In genomic region chr9:14075452-14075851, GRCm38 (mm10) we compare ENCODE assay signal across 9 mouse cellular contexts.
A peak's percentile ranks its signal among the peaks of the same experiment; 100 is the strongest.
DNase-seq lines count a peak whose midpoint lies in the region; ATAC-seq lines count a peak whose summit lies in the region.
"Had no signal": no experiment of that assay in that cellular context is flagged by ENCODE, and none has a peak within 500 bp of the region (broad histone marks: within the 10 kb centered on the region; RNA-seq: fewer than 3 reads in every experiment).

No protein-coding gene starts in this region.

- peaks cover 2% of the 10 kb centered on the region for H3K4me1 ChIP-seq in lung, embryonic 15.5 days
- no peaks in the 10 kb centered on the region for H3K4me1 ChIP-seq in midbrain, embryonic 15.5 days
- H3K4me1 ChIP-seq: liver, embryonic 13.5 days had no signal

- no peaks in the 10 kb centered on the region for H3K27me3 ChIP-seq in lung, embryonic 15.5 days
- no peaks in the 10 kb centered on the region for H3K27me3 ChIP-seq in midbrain, embryonic 15.5 days (replicated peaks)
- H3K27me3 ChIP-seq: liver, embryonic 13.5 days had no signal

- 33% methylated on average over 4 of the region's 4 CpGs for WGBS in lung, embryonic 15.5 days
- WGBS in midbrain, embryonic 15.5 days: 59% methylated on average over 4 of the region's 4 CpGs

- ATAC-seq in lung, embryonic 15.5 days (ENCODE audit: borderline replicate concordance, extremely low read depth, low FRiP score, low TSS enrichment): peak; percentile 79
- peak; percentile 66 for ATAC-seq in midbrain, embryonic 15.5 days (replicated peaks)

- no peaks in the 10 kb centered on the region for H3K9me3 ChIP-seq in lung, embryonic 15.5 days
- H3K9me3 ChIP-seq in midbrain, embryonic 15.5 days: no peaks in the 10 kb centered on the region
- H3K9me3 ChIP-seq: liver, embryonic 13.5 days had no signal

- H3K4me3 ChIP-seq in lung, embryonic 15.5 days: no peak overlapping the region
- no peak overlapping the region for H3K4me3 ChIP-seq in midbrain, embryonic 15.5 days
- H3K4me3 ChIP-seq: liver, embryonic 13.5 days had no signal

- no peak for DNase-seq in lung, adult 18-20 months
- DNase-seq in cerebellum, adult 11-12 months: peak; percentile 76
- DNase-seq in gastrocnemius, postnatal 25 days: peak; percentile 64
- peak; percentile 58 to 67 for DNase-seq in kidney, postnatal 25 days
- DNase-seq in thymus, postnatal 36 days: no peak
- DNase-seq in T-cell, adult 2 months (ENCODE audit: low spot score): no peak
- DNase-seq: liver, embryonic 13.5 days had no signal

- no peak overlapping the region for H3K4me2 ChIP-seq in lung, embryonic 15.5 days
- H3K4me2 ChIP-seq in midbrain, embryonic 15.5 days: no peak overlapping the region
- H3K4me2 ChIP-seq: liver, embryonic 13.5 days had no signal

- H3K27ac ChIP-seq in lung, embryonic 15.5 days: no peak overlapping the region
- H3K27ac ChIP-seq in midbrain, embryonic 15.5 days: no peak overlapping the region
- H3K27ac ChIP-seq: liver, embryonic 13.5 days had no signal

- no peak overlapping the region for H3K9ac ChIP-seq in lung, embryonic 15.5 days
- no peak overlapping the region for H3K9ac ChIP-seq in midbrain, embryonic 15.5 days
- H3K9ac ChIP-seq: liver, embryonic 13.5 days had no signal

- no peaks in the 10 kb centered on the region for H3K36me3 ChIP-seq in lung, embryonic 15.5 days
- no peaks in the 10 kb centered on the region for H3K36me3 ChIP-seq in midbrain, embryonic 15.5 days (replicated peaks)
- H3K36me3 ChIP-seq: liver, embryonic 13.5 days had no signal

Comparison
In these comparisons a context has a peak if more than half of its experiments do, and no peak if none do; other contexts are left out.
1. DNase-seq: peak in cerebellum, adult 11-12 months (single experiment), gastrocnemius, postnatal 25 days (single experiment) and kidney, postnatal 25 days (2 of 2); none in lung, adult 18-20 months (0 of 2), thymus, postnatal 36 days (0 of 2) and T-cell, adult 2 months (single experiment).